Mouse (Mus musculus): ENCODE results near the gene Baiap3. TPM values are rescaled to one million over a fixed set of nuclear protein-coding genes. Genes with fewer than 3 reads are reported as not detected.

Baiap3 gene
- polyA plus RNA-seq (2012; rRNA removed) (1.5 and 1.9 TPM in 2 replicates), polyA plus RNA-seq (2014; fragmentation: Nextera tagmentation; extraction: Ambion mirVana) (0.89 and 1.5 TPM in 2 replicates)

DNA sequence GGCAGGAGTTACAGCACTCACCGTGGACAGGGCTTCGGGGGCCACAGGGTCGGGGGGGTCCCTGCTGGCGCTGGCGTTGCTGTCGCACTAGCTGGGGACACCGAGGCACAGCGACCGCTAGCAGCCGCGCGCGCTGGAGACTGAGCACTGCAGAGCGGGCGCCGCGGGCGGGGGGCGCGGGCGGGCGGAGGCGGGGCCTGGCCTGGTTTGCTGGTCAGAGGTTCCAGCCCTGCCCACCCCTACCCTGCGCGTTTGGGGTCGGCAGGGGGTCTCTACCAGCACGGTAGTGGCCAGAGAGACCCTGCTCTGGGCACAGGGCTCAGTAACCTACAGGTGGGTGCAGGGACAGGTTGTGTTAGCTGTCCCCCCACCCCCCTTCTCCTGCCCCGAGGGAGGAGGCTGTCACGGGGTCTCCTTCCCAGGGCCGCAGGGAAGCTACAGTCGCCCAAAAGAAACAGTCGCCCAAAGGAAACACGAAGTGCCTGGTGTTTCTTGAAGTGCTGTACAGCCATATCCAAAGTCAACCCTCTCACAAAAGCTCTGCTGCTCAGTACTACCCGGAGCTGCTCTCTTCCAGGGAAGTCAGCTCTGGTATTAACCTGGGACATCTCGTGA is at the start of gene Baiap3:
Gene Baiap3 (minus strand): TSS at position 225 of the 615 bp plus-strand sequence.
- peak within 1 kb of the TSS; percentile 47 for H3K9ac ChIP-seq (ENCODE audit: low read depth, low read length, severe bottlenecking)
- H3K4me2 ChIP-seq (replicated peaks; ENCODE audit: low read depth, low read length, severe bottlenecking), result peak within 1 kb of the TSS; percentile 65
- TF ChIP-seq POLR2A (IDR thresholded peaks at IDR 0.05; ENCODE audit: borderline replicate concordance, extremely low read depth, insufficient read depth, insufficient read length), result no peak
- no peaks in the 10 kb centered on the region for H3K9me3 ChIP-seq (ENCODE audit: control insufficient read depth, low read length)
- H3K36me3 ChIP-seq (ENCODE audit: control insufficient read depth, insufficient read depth, low read length), result peaks cover 17% of the 10 kb centered on the region
- H3K27ac ChIP-seq (replicated peaks; ENCODE audit: low read depth, low read length), result no peak within 1 kb of the TSS
- ATAC-seq (ENCODE audit: low FRiP score, low read depth) (no peak), DNase-seq (ENCODE audit: low spot score) (no peak)
- peak within 1 kb of the TSS; percentile 37 for H3K4me3 ChIP-seq (replicated peaks; ENCODE audit: low read length)
- peaks cover 26% of the 10 kb centered on the region for H3K27me3 ChIP-seq (ENCODE audit: control insufficient read depth, insufficient read depth, low read length)
- peaks cover 8% of the 10 kb centered on the region for H3K4me1 ChIP-seq (ENCODE audit: control insufficient read depth, insufficient read depth, low read length)
- 7% methylated on average over 15 of the region's 35 CpGs for WGBS

DNA sequence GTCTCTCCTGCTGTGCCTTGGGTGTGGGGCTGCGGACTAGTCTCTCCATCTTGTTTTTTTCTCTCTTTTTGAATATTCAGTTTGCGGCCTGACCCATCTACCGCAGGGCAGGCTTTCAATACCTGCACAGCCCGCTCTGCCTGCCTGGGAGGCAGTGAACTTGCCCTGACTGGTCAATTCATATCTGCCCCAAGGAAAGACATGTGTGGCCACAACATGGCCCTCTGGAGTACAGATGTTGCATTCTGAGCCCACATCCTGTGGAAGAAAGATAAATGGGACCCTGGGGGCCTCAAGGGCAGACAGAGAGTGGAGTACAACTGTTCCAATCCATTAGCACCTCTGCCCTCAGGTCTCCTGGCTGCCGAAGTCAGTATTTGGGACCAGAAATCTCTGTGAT is 41.9 kb upstream of the Baiap3 start, which contains the start of gene Prss34:
Gene Prss34 (plus strand): TSS at position 301 of the 400 bp plus-strand sequence.
- no peak within 1 kb of the TSS for H3K4me3 ChIP-seq (replicated peaks; ENCODE audit: low read length)
- H3K4me1 ChIP-seq (ENCODE audit: control insufficient read depth, insufficient read depth, low read length), result no peaks in the 10 kb centered on the region
- ATAC-seq (ENCODE audit: low FRiP score, low read depth) (no peak), DNase-seq (ENCODE audit: low spot score) (no peak)
- H3K36me3 ChIP-seq (ENCODE audit: control insufficient read depth, insufficient read depth, low read length), result no peaks in the 10 kb centered on the region
- H3K9me3 ChIP-seq (ENCODE audit: control insufficient read depth, low read length), result no peaks in the 10 kb centered on the region
- no peak within 1 kb of the TSS for H3K4me2 ChIP-seq (replicated peaks; ENCODE audit: low read depth, low read length, severe bottlenecking)
- TF ChIP-seq POLR2A (IDR thresholded peaks at IDR 0.05; ENCODE audit: borderline replicate concordance, extremely low read depth, insufficient read depth, insufficient read length), result no peak
- H3K27me3 ChIP-seq (ENCODE audit: control insufficient read depth, insufficient read depth, low read length), result no peaks in the 10 kb centered on the region
- no peak within 1 kb of the TSS for H3K9ac ChIP-seq (ENCODE audit: low read depth, low read length, severe bottlenecking)
- WGBS, result 60% methylated on average over 5 of the region's 5 CpGs
- no peak within 1 kb of the TSS for H3K27ac ChIP-seq (replicated peaks; ENCODE audit: low read depth, low read length)

DNA sequence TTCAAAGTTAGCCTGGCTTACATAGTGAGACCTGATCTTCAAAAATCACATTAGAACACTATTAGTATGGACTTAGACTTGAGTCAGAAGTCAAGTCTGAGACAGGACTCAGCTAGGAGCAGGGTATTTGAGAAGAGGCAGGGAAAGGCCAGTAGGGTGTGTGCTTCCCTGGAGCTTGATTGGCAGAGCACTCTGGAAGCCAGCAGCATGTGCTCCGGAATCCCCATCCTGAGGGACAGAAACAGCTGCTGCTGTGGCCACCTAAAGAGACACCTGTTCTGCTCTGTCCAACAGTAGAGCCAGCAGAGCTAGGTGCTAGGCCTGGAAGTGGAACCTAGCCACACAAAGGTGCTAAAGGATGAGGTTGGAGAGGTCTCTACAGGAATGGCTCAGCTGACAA is 37.9 kb upstream of the Baiap3 start:
- no peaks in the 10 kb centered on the region for H3K4me1 ChIP-seq (ENCODE audit: control insufficient read depth, insufficient read depth, low read length)
- H3K27me3 ChIP-seq (ENCODE audit: control insufficient read depth, insufficient read depth, low read length), result no peaks in the 10 kb centered on the region
- no peaks in the 10 kb centered on the region for H3K9me3 ChIP-seq (ENCODE audit: control insufficient read depth, low read length)
- no peak overlapping the region for H3K4me3 ChIP-seq (replicated peaks; ENCODE audit: low read length)
- TF ChIP-seq POLR2A (IDR thresholded peaks at IDR 0.05; ENCODE audit: borderline replicate concordance, extremely low read depth, insufficient read depth, insufficient read length), result no peak
- no peak overlapping the region for H3K27ac ChIP-seq (replicated peaks; ENCODE audit: low read depth, low read length)
- WGBS, result 35% methylated on average over 1 of the region's 1 CpGs
- ATAC-seq (ENCODE audit: low FRiP score, low read depth) (peak; percentile 71; the same call in 1 of the 2 replicates), DNase-seq (ENCODE audit: low spot score) (peak; percentile 18)
- H3K4me2 ChIP-seq (replicated peaks; ENCODE audit: low read depth, low read length, severe bottlenecking), result no peak overlapping the region
- no peak overlapping the region for H3K9ac ChIP-seq (ENCODE audit: low read depth, low read length, severe bottlenecking)
- H3K36me3 ChIP-seq (ENCODE audit: control insufficient read depth, insufficient read depth, low read length), result no peaks in the 10 kb centered on the region

DNA sequence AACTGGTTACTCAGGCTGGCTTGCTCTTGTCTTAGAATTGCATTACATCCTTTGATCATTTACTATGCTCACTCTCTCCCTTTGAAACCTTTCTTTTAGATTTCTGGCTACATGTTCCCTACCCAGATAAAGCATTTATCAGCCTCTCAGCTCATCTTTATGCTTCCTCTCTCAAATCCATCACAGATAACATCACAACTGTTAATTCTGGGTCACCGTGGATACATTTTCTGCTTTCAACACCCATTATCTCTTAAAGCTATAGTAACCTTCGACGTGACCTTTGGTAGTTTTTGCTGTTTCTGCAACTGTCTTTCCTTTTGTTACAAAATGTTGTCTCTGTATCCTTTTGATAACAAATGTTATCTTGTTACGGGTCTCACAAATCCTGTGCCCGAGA is 37.3 kb upstream of the Baiap3 start:
- no peak for ATAC-seq (ENCODE audit: low FRiP score, low read depth)
- WGBS, result 74% methylated on average over 5 of the region's 5 CpGs
- Histone ChIP-seq H3K4me3 (replicated peaks; ENCODE audit: low read length) (no peak overlapping the region), H3K9ac (ENCODE audit: low read depth, low read length, severe bottlenecking) (no peak overlapping the region), H3K36me3 (ENCODE audit: control insufficient read depth, insufficient read depth, low read length) (no peaks in the 10 kb centered on the region), H3K9me3 (ENCODE audit: control insufficient read depth, low read length) (no peaks in the 10 kb centered on the region), H3K4me1 (ENCODE audit: control insufficient read depth, insufficient read depth, low read length) (no peaks in the 10 kb centered on the region), H3K4me2 (replicated peaks; ENCODE audit: low read depth, low read length, severe bottlenecking) (no peak overlapping the region), H3K27ac (replicated peaks; ENCODE audit: low read depth, low read length) (no peak overlapping the region), H3K27me3 (ENCODE audit: control insufficient read depth, insufficient read depth, low read length) (no peaks in the 10 kb centered on the region)
- TF ChIP-seq POLR2A (IDR thresholded peaks at IDR 0.05; ENCODE audit: borderline replicate concordance, extremely low read depth, insufficient read depth, insufficient read length), result no peak
- no peak for DNase-seq (ENCODE audit: low spot score)

DNA sequence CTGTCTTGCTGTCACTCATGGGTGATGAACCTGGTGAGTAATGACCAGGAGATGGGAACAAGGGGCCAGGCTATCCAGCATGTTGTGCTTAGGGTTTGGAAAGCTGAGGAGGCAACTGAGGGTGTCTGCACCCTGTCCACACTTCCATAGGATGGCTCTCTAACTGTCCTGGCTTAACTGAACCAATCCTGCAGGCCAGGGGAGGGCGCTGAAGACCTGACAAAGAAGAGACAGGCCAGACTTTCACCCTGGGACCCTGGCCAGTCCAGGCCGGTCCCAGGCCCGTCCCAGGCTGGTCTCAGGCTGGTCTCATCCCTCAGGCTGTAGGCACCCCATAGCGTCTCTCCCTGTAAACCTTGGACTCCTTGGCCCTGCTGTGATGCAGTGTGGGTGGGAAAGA is 34.2 kb upstream of the Baiap3 start:
- no peak overlapping the region for H3K27ac ChIP-seq (replicated peaks; ENCODE audit: low read depth, low read length)
- H3K4me2 ChIP-seq (replicated peaks; ENCODE audit: low read depth, low read length, severe bottlenecking), result no peak overlapping the region
- no peak overlapping the region for H3K4me3 ChIP-seq (replicated peaks; ENCODE audit: low read length)
- H3K27me3 ChIP-seq (ENCODE audit: control insufficient read depth, insufficient read depth, low read length), result no peaks in the 10 kb centered on the region
- no peak for DNase-seq (ENCODE audit: low spot score)
- no peak overlapping the region for H3K9ac ChIP-seq (ENCODE audit: low read depth, low read length, severe bottlenecking)
- no peaks in the 10 kb centered on the region for H3K36me3 ChIP-seq (ENCODE audit: control insufficient read depth, insufficient read depth, low read length)
- no peaks in the 10 kb centered on the region for H3K4me1 ChIP-seq (ENCODE audit: control insufficient read depth, insufficient read depth, low read length)
- H3K9me3 ChIP-seq (ENCODE audit: control insufficient read depth, low read length), result no peaks in the 10 kb centered on the region
- 33% methylated on average over 4 of the region's 4 CpGs for WGBS
- ATAC-seq (ENCODE audit: low FRiP score, low read depth), result no peak
- TF ChIP-seq POLR2A (IDR thresholded peaks at IDR 0.05; ENCODE audit: borderline replicate concordance, extremely low read depth, insufficient read depth, insufficient read length), result no peak

Measured in limb, embryonic 14.5 days (tissue).